Mouse (Mus musculus) liver, embryonic 14.5 days (tissue): ENCODE results near the gene Trhde. TPM values are rescaled to one million over a fixed set of nuclear protein-coding genes. Genes with fewer than 3 reads are reported as not detected.

Experiments
- ATAC-seq: fragments of 200-750 bp; cut with Nextera tagmentation; 2 replicates; pipeline ENCODE4 v1.8.0; 2017; ENCODE audit warnings: moderate number of reproducible peaks, mild to moderate bottlenecking, moderate library complexity; ENCODE audit not compliant: insufficient read depth
- DNase-seq, 3 experiments: peaks; one replicate each; pipeline ENCODE4 v3.0.0-alpha.2; 2012 to 2013; ENCODE audit warnings: low read depth in 3 of 3, low spot score in 3 of 3
- H3K27ac ChIP-seq: fragments of 300-500 bp; sonication (generic); 2 replicates; pipeline ENCODE4 v1.5.1; 2014; ENCODE audit warnings: moderate library complexity, mild to moderate bottlenecking, control low read depth, inconsistent platforms
- H3K27me3 ChIP-seq: fragments of 300-500 bp; sonication (generic); 2 replicates; pipeline ENCODE4 v1.6.1; 2014; ENCODE audit warnings: mild to moderate bottlenecking, low read length, moderate library complexity; ENCODE audit not compliant: control insufficient read depth, insufficient read depth
- H3K36me3 ChIP-seq: fragments of 300-500 bp; sonication (generic); replicated peaks from 2 replicates; pipeline ENCODE4 v1.6.1; 2014; ENCODE audit warnings: low read depth; ENCODE audit not compliant: control insufficient read depth, insufficient read depth
- H3K4me1 ChIP-seq, 2 experiments: fragments of 200-500 bp in 1 of 2; fragments of 300-500 bp in 1 of 2; sonication (generic) in 1 of 2; replicated peaks; 2 replicates each; pipeline ENCODE4 v1.6.1; 2012 to 2014; ENCODE audit warnings: antibody characterized with exemption in 1 of 2, inconsistent platforms in 1 of 2, low read length in 1 of 2; ENCODE audit not compliant: control insufficient read depth in 2 of 2, insufficient read depth in 2 of 2
- H3K4me2 ChIP-seq: fragments of 300-500 bp; sonication (generic); 2 replicates; pipeline ENCODE4 v1.6.1; 2014; ENCODE audit warnings: low read depth, mild to moderate bottlenecking, control low read depth, moderate library complexity
- H3K4me3 ChIP-seq, 2 experiments: fragments of 200-500 bp in 1 of 2; fragments of 300-500 bp in 1 of 2; sonication (generic) in 1 of 2; 2 replicates each; pipeline ENCODE4 v1.5.1; 2012 to 2014; ENCODE audit warnings: low read depth in 2 of 2, low read length in 2 of 2, mild to moderate bottlenecking in 2 of 2, control low read depth in 1 of 2, inconsistent platforms in 1 of 2, moderate library complexity in 1 of 2; ENCODE audit not compliant: insufficient read depth in 1 of 2
- H3K9ac ChIP-seq: fragments of 300-500 bp; sonication (generic); replicated peaks from 2 replicates; pipeline ENCODE4 v1.6.1; 2014; ENCODE audit warnings: mild to moderate bottlenecking, control low read depth, moderate library complexity
- H3K9me3 ChIP-seq: fragments of 300-500 bp; sonication (generic); 2 replicates; pipeline ENCODE4 v1.6.1; 2016; ENCODE audit warnings: low read length, mixed read lengths; ENCODE audit not compliant: control insufficient read depth
- CTCF ChIP-seq: IDR thresholded peaks from 2 replicates; pipeline ENCODE4 v1.5.1; 2016; ENCODE audit warnings: antibody characterized with exemption, low read depth, control low read depth
- EP300 ChIP-seq: IDR thresholded peaks from 2 replicates; pipeline ENCODE4 v1.6.1; 2016; ENCODE audit warnings: antibody characterized with exemption, low read depth
- WGBS: fragments of 180-500 bp; shearing (Covaris S2); extraction: QIAGEN DNeasy Blood & Tissue Kit; methylation state at CpG from one replicate; pipeline ENCODE4 v1.1.7; 2014; ENCODE audit not compliant: insufficient replicate concordance; 5-methylcytosine and 5-hydroxymethylcytosine counted together
- polyA plus RNA-seq, 2 experiments: library from polyadenylated mRNA; depleted of rRNA in 1 of 2; stranded (reverse) in 1 of 2; unstranded in 1 of 2; fragments of >200 nt; fragmentation: Nextera tagmentation in 1 of 2; extraction: Ambion mirVana in 1 of 2; gene quantifications; 2 replicates each; pipeline versions ENCODE4 v1.2.1 to v1.2.3; 2012 to 2014

Trhde gene
- polyA plus RNA-seq, 2 experiments = 0.02 TPM; not detected in 1

- Histone ChIP-seq H3K4me2 (no peak overlapping the region), H3K4me1 (no peaks in the 10 kb centered on the region), H3K9me3 (no peaks in the 10 kb centered on the region), H3K9ac (no peak overlapping the region), H3K27ac (no peak overlapping the region), H3K27me3 (no peaks in the 10 kb centered on the region), H3K36me3 (no peaks in the 10 kb centered on the region), H3K4me3 (no peak overlapping the region)
- no peak for ATAC-seq
- 39% methylated on average over 7 of the region's 7 CpGs for WGBS
- no peak for DNase-seq
- TF ChIP-seq EP300 (no peak), CTCF (no peak)
Observed at GRCm38 (mm10) chr10:114405260-114405659, 396.8 kb downstream of the Trhde start.

GRCm38 (mm10) chr10:114403795-114404194, 398.3 kb downstream of the Trhde start:
- WGBS = 30% methylated on average over 2 of the region's 2 CpGs
- H3K9ac ChIP-seq = no peak overlapping the region

GRCm38 (mm10) chr10:114370804-114371203, 431.3 kb downstream of the Trhde start:
- 54% methylated on average over 3 of the region's 3 CpGs for WGBS
- ATAC-seq = no peak
- no peak for TF ChIP-seq CTCF

More at GRCm38 (mm10) chr10:114403795-114404194, 398.3 kb downstream of the Trhde start:
- Histone ChIP-seq H3K27me3 (no peaks in the 10 kb centered on the region), H3K36me3 (no peaks in the 10 kb centered on the region), H3K4me3 (no peak overlapping the region), H3K4me2 (no peak overlapping the region), H3K4me1 (no peaks in the 10 kb centered on the region), H3K9me3 (no peaks in the 10 kb centered on the region), H3K27ac (no peak overlapping the region)
- ATAC-seq (no peak), DNase-seq (no peak)
- TF ChIP-seq EP300 = no peak
- no peak for TF ChIP-seq CTCF

GRCm38 (mm10) chr10:114363442-114363841, 438.7 kb downstream of the Trhde start:
- no peak overlapping the region for H3K4me3 ChIP-seq
- H3K27me3 ChIP-seq = no peaks in the 10 kb centered on the region
- no peaks in the 10 kb centered on the region for H3K9me3 ChIP-seq
- H3K4me1 ChIP-seq = no peaks in the 10 kb centered on the region
- 57% methylated on average over 6 of the region's 6 CpGs for WGBS
- ATAC-seq (no peak), DNase-seq (no peak)
- no peak overlapping the region for H3K9ac ChIP-seq
- H3K4me2 ChIP-seq = no peak overlapping the region
- TF ChIP-seq CTCF (no peak), EP300 (no peak)
- H3K36me3 ChIP-seq = no peaks in the 10 kb centered on the region
- H3K27ac ChIP-seq = no peak overlapping the region

More at GRCm38 (mm10) chr10:114370804-114371203, 431.3 kb downstream of the Trhde start:
- Histone ChIP-seq H3K27me3 (no peaks in the 10 kb centered on the region), H3K9me3 (no peaks in the 10 kb centered on the region), H3K4me1 (no peaks in the 10 kb centered on the region), H3K9ac (no peak overlapping the region), H3K27ac (no peak overlapping the region), H3K4me3 (no peak overlapping the region), H3K36me3 (no peaks in the 10 kb centered on the region), H3K4me2 (no peak overlapping the region)
- no peak for DNase-seq

- Histone ChIP-seq H3K9ac (no peak overlapping the region), H3K36me3 (no peaks in the 10 kb centered on the region), H3K4me1 (no peaks in the 10 kb centered on the region), H3K9me3 (no peaks in the 10 kb centered on the region), H3K27me3 (no peaks in the 10 kb centered on the region), H3K27ac (no peak overlapping the region), H3K4me3 (no peak overlapping the region), H3K4me2 (no peak overlapping the region)
- ATAC-seq (no peak), DNase-seq (no peak)
- TF ChIP-seq EP300 = no peak
- no peak for TF ChIP-seq CTCF
- 74% methylated on average over 2 of the region's 2 CpGs for WGBS
Observed at GRCm38 (mm10) chr10:114362631-114363030, 439.5 kb downstream of the Trhde start.
